Mouse (Mus musculus) liver, embryonic 14.5 days (tissue): ENCODE measurements around the gene Lekr1.

Source experiments
- CTCF ChIP-seq: IDR thresholded peaks from 2 replicates; pipeline ENCODE4 v1.5.1; 2016; ENCODE audit warnings: antibody characterized with exemption, low read depth, control low read depth
- EP300 ChIP-seq: IDR thresholded peaks from 2 replicates; pipeline ENCODE4 v1.6.1; 2016; ENCODE audit warnings: antibody characterized with exemption, low read depth

- TF ChIP-seq EP300 (no peak), CTCF (no peak)
Measured at GRCm38 (mm10) chr3:65775096-65775495, 109.1 kb downstream of the Lekr1 start.
